Mouse (Mus musculus) hindbrain, embryonic 16.5 days (tissue): ENCODE measurements at regions not wholly inside any gene's neighbourhood (a gene's known extent, or its start where the extent isn't known, plus 50 kb on each side); places are given as distances from the start of the nearest gene placed in this dataset.

Experiments used
- ATAC-seq: fragments of 200-750 bp; cut with Nextera tagmentation; 2 replicates; pipeline ENCODE4 v1.8.0; 2017; ENCODE audit warnings: moderate TSS enrichment, moderate library complexity
- H3K27ac ChIP-seq: fragments of 300-500 bp; sonication (generic); 2 replicates; pipeline ENCODE4 v1.5.1; 2014; ENCODE audit warnings: low read depth, mild to moderate bottlenecking, control low read depth, low read length, moderate library complexity
- H3K27me3 ChIP-seq: fragments of 300-500 bp; sonication (generic); replicated peaks from 2 replicates; pipeline ENCODE4 v1.6.1; 2014; ENCODE audit warnings: low read length; ENCODE audit not compliant: control insufficient read depth, insufficient read depth
- H3K36me3 ChIP-seq: fragments of 300-500 bp; sonication (generic); 2 replicates; pipeline ENCODE4 v1.6.1; 2014; ENCODE audit warnings: mild to moderate bottlenecking, low read length, moderate library complexity, mixed read lengths; ENCODE audit not compliant: control insufficient read depth, insufficient read depth
- H3K4me1 ChIP-seq: fragments of 300-500 bp; sonication (generic); 2 replicates; pipeline ENCODE4 v1.6.1; 2014; ENCODE audit warnings: low read depth, low read length; ENCODE audit not compliant: control insufficient read depth, insufficient read depth
- H3K4me2 ChIP-seq: fragments of 300-500 bp; sonication (generic); 2 replicates; pipeline ENCODE4 v1.6.1; 2014; ENCODE audit warnings: mild to moderate bottlenecking, low read length, control low read depth, moderate library complexity
- H3K4me3 ChIP-seq: fragments of 300-500 bp; sonication (generic); 2 replicates; pipeline ENCODE4 v1.5.1; 2014; ENCODE audit warnings: mild to moderate bottlenecking, low read length, control low read depth, moderate library complexity
- H3K9ac ChIP-seq: fragments of 300-500 bp; sonication (generic); 2 replicates; pipeline ENCODE4 v1.6.1; 2014; ENCODE audit warnings: low read depth, mild to moderate bottlenecking, control low read depth, low read length, moderate library complexity
- H3K9me3 ChIP-seq: fragments of 300-500 bp; sonication (generic); 2 replicates; pipeline ENCODE4 v1.6.1; 2014; ENCODE audit warnings: mild to moderate bottlenecking, low read length, moderate library complexity; ENCODE audit not compliant: control insufficient read depth
- WGBS: fragments of 180-500 bp; shearing (Covaris S2); extraction: QIAGEN DNeasy Blood & Tissue Kit; methylation state at CpG from one replicate; pipeline ENCODE4 v1.1.7; 2014; 5-methylcytosine and 5-hydroxymethylcytosine counted together

DNA sequence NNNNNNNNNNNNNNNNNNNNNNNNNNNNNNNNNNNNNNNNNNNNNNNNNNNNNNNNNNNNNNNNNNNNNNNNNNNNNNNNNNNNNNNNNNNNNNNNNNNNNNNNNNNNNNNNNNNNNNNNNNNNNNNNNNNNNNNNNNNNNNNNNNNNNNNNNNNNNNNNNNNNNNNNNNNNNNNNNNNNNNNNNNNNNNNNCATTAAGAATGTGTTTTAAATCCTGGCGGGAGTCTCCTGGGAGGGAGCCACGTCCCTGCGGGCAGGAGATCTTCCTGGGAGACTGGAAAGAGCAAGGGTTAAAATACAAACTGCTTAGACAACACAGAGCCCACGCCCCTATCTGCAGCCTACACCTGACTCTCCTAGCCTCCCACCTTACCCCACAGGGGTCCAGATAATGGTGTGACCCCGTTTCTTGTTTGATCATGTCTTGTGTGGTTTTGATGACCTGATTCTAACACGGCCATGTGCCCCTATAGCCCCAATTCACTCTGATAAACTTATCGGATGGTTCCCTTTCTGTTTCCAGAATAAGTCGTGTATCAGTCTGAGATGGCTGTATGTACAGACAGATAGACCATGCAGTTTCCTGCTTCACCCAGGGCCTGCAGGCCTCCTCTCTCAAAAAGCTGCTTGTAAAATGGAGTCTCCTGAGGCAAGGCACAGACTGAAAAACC lies 160.8 kb downstream of the Rpl14 start:
- ATAC-seq: no peak; the same call in 1 of the 2 replicates
- Histone ChIP-seq H3K9me3 (no peaks in the 10 kb centered on the region), H3K4me2 (no peak overlapping the region), H3K4me3 (no peak overlapping the region), H3K36me3 (no peaks in the 10 kb centered on the region), H3K4me1 (peaks cover 26% of the 10 kb centered on the region), H3K9ac (no peak overlapping the region), H3K27me3 (no peaks in the 10 kb centered on the region), H3K27ac (no peak overlapping the region)
- WGBS: 32% methylated on average over 8 of the region's 8 CpGs

DNA sequence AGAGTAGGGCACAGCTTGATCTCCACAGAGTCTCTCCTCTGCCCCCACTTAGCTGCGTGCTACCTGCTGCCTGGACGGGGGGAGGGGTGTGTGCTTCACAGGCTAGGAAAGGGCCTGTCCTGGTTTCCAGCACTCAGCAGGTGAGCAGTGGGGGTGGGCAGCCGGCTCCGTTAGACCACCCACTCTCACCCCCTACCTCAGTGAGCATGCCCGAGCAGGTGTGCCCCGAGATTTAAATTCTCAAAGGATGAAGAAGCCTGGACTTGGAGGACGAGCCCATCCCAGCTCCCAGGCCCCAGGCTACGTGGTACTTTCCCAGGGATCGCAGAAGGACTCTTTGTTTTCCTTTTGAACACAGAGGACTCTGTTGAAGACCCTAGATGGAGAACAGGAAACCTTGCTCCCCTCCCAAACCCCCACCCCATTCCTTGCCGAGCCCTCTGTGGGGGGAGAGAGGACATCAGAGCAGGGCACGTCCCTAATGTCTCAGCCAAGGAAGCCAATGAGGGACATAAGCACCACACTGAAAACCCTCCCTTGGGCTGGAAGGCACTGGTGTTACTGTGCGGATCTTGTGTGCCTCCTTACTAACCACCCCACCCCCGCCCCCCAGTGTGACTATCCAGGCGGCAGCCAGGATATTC lies 161.5 kb downstream of the Rpl14 start:
- no peaks in the 10 kb centered on the region for H3K9me3 ChIP-seq
- no peak overlapping the region for H3K4me2 ChIP-seq
- peak; percentile 45 for ATAC-seq
- no peak overlapping the region for H3K27ac ChIP-seq
- 28% methylated on average over 14 of the region's 14 CpGs for WGBS
- no peak overlapping the region for H3K9ac ChIP-seq
- H3K4me3 ChIP-seq: no peak overlapping the region
- no peaks in the 10 kb centered on the region for H3K36me3 ChIP-seq
- peaks cover 26% of the 10 kb centered on the region for H3K4me1 ChIP-seq
- H3K27me3 ChIP-seq: no peaks in the 10 kb centered on the region

DNA sequence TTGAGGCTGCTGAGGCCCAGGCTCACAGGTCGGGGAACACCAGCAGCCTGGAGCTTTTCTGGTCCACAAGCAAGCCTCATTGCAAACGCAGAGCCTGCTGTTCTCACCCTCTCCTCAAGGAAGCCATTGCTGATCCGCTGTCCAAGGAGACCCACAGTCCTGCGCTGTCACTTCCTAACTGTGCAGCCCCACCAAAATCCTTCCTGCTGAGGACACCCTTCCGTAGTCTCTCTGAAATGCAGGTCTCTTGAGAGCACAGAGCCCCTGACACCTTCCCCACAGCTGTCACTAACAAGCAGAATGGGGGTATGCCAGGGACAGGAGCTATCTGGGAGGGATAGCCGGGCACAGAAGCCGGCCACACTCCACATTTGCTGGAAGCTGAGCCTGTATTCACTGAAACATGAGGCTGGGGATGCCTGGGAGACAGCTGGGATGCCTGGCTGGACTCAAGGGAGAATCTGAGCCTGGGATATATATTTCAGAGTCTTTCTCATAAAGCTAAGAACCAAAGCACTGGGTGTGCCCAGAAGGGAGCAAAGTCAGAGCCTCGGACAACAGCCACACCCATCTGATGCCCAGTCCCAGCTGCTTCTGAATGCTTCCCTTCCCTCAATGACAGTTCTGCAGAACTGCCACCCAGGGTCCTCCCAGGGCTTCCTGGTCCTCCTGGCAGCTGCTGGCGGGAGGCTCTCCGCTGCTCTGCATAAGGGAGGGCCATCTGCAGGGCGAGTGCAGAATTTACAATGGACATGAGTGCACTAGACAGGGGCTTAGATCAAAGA lies 162.6 kb downstream of the Rpl14 start:
- Histone ChIP-seq H3K4me1 (peaks cover 26% of the 10 kb centered on the region), H3K36me3 (no peaks in the 10 kb centered on the region), H3K27ac (no peak overlapping the region), H3K9me3 (no peaks in the 10 kb centered on the region), H3K4me2 (no peak overlapping the region), H3K27me3 (no peaks in the 10 kb centered on the region), H3K4me3 (no peak overlapping the region), H3K9ac (peak overlapping the region; percentile 8; the same call in 1 of the 2 replicates)
- 0 out of 2 replicates have a peak, but pooled peaks have one; percentile 55 for ATAC-seq
- WGBS: 39% methylated on average over 11 of the region's 11 CpGs

DNA sequence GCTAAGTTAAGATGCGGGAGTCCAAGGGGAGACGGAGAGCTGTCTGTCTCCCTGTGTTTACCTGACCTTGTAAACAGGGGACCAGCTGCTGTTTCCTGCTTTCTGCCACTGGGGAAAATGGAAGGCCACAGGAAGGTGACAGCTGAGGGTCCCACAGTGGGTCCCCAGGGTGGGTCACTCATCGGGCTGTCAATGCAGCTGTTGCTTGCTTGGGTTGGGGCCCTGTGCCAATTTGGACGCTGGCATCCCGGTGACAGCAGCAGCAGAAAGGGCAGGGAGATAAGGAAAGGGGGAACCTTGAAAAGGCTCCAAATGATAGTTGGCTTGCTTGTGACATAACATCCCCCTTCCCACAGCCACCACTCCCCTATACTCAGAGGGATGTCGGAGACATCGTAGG lies 164.0 kb downstream of the Rpl14 start:
- WGBS: 51% methylated on average over 7 of the region's 7 CpGs
- no peak overlapping the region for H3K9ac ChIP-seq
- no peak overlapping the region for H3K4me2 ChIP-seq
- no peaks in the 10 kb centered on the region for H3K27me3 ChIP-seq
- H3K9me3 ChIP-seq: no peaks in the 10 kb centered on the region
- no peaks in the 10 kb centered on the region for H3K36me3 ChIP-seq
- H3K4me1 ChIP-seq: peaks cover 26% of the 10 kb centered on the region
- H3K4me3 ChIP-seq: no peak overlapping the region
- H3K27ac ChIP-seq: no peak overlapping the region
- no peak for ATAC-seq

DNA sequence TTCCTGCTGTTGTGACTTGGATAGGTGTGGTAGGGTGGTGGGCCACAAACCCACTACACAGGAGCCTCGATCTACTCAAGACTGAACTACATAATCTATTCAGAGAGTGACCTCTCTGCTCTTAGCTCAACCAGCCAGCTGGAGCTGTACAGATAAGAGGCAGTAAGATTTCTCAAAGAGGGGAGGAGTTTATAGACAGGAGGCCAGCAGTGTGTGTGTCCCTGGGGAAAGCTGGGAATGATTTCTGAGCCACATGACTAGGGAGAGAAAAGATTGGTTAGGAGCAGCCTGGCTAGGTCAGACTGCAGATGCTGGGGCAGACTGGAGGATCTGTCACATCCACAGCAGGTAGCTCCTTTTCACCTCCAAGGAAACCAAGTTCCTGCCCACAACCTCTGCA lies 166.7 kb downstream of the Rpl14 start:
- Histone ChIP-seq H3K9me3 (no peaks in the 10 kb centered on the region), H3K27me3 (no peaks in the 10 kb centered on the region), H3K4me1 (peaks cover 21% of the 10 kb centered on the region), H3K36me3 (no peaks in the 10 kb centered on the region), H3K9ac (no peak overlapping the region), H3K4me2 (no peak overlapping the region), H3K4me3 (no peak overlapping the region), H3K27ac (no peak overlapping the region)
- ATAC-seq: no peak
- 47% methylated on average over 1 of the region's 1 CpGs for WGBS

DNA sequence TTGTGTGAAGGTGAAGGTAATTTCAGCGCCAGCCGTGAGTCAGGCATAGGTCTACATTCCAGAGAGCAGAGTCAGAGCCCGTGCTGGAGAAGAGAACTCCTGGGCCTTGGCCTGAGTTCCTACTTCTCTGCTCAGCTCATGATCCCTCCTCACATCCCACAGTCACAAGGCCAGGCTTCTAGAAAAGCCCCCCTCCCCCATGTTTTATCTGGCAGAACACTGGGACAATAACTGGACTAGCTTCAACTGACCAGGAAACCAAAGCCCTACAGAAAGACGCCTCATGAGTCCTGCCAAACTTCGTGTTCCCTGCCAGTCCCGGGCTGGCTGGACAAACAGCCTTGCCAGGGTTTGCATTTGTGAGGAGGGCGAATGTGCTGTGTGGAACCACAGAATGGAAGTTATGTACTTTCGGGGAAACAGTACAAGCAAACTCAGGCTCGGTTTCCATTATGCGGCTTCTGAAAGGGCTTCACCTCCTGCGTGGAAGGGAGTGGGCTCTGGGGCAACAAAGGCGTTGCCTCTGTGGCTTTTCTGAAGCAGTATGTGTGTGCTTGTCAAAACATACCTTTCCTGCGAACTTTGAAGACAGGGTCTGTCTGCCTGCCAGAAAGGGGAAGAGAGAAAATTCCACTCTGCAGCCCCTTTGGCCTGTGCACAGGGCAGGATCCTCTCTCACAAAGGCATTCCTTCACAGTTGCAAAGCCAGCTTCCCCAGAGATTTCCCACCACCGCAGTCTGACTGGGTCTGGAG lies 168.1 kb downstream of the Rpl14 start:
- H3K4me3 ChIP-seq: no peak overlapping the region
- H3K9ac ChIP-seq: no peak overlapping the region
- H3K36me3 ChIP-seq: no peaks in the 10 kb centered on the region
- no peaks in the 10 kb centered on the region for H3K27me3 ChIP-seq
- H3K9me3 ChIP-seq: no peaks in the 10 kb centered on the region
- no peak overlapping the region for H3K4me2 ChIP-seq
- peaks cover 11% of the 10 kb centered on the region for H3K4me1 ChIP-seq
- WGBS: 46% methylated on average over 14 of the region's 14 CpGs
- peak overlapping the region; percentile 41 for H3K27ac ChIP-seq
- peak; percentile 86 for ATAC-seq

DNA sequence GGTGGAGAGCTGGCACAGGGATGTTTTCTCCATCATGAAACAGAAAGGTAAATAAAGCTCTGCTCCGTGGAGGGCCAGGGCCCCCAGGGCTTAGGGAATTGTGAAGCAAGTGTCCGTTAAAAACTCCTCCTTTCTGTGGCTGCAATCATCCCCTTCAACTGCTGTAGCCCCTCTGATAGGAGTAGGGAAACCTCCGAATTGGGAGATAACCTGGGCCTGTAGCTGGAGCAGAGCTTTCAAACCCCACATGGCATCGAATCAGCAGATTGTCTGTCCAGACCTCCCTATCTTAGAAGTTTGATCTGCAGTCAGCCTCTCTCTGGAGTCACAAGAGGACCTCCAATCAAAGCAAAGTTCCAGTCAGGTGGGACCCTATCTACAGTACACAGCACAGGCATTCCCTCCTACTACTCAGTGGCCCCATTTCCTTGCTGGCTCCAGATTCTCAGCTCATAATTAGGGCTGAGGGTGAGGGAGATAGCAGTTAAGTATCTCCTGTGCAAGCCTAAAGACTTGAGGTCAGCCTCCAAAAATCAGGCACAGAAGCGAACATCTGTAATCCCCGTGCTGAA lies 168.8 kb downstream of the Rpl14 start:
- Histone ChIP-seq H3K4me3 (no peak overlapping the region), H3K36me3 (no peaks in the 10 kb centered on the region), H3K27me3 (no peaks in the 10 kb centered on the region), H3K4me1 (peaks cover 4% of the 10 kb centered on the region), H3K9me3 (no peaks in the 10 kb centered on the region), H3K9ac (0 out of 2 replicates have a peak overlapping the region, but pooled peaks have one; percentile 20), H3K27ac (peak overlapping the region; percentile 41), H3K4me2 (no peak overlapping the region)
- ATAC-seq: no peak
- WGBS: 48% methylated on average over 6 of the region's 6 CpGs

DNA sequence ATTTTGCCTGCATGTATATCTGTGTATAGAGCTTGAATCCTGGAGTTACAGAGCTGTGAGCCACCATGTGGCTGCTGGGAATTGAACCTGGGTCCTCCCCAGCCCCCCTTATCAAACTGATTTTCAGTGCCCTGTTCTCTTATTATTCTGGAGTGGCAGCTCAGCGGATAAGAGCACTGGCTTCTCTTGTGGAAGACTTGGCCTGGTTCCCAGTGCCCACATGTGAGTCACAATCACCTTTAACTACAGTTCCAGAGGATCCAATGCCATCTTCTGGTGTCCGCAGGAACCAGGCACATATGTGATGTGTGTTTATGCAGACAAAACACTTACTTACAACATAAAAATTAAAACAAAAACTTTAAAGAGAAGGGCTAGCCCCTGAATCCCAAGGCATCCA lies 170.3 kb downstream of the Rpl14 start:
- Histone ChIP-seq H3K9ac (no peak overlapping the region), H3K27ac (no peak overlapping the region), H3K4me2 (no peak overlapping the region), H3K36me3 (no peaks in the 10 kb centered on the region), H3K9me3 (no peaks in the 10 kb centered on the region), H3K27me3 (no peaks in the 10 kb centered on the region), H3K4me1 (no peaks in the 10 kb centered on the region; the same call in none of the 2 replicates), H3K4me3 (no peak overlapping the region)
- 70% methylated on average over 2 of the region's 2 CpGs for WGBS
- ATAC-seq: no peak
